Mouse (Mus musculus): ENCODE data around the gene Mllt1. TPM values are rescaled to one million over a fixed set of nuclear protein-coding genes. Genes with fewer than 3 reads are reported as not detected.

Mllt1 gene
- polyA plus RNA-seq, 1 experiment = 28.5 TPM

- Histone ChIP-seq H3K79me2 (ENCODE audit: control insufficient read depth, insufficient read depth) (no peaks in the 10 kb centered on the region), H3K4me2 (ENCODE audit: low read depth) (no peak overlapping the region), H3K27me3 (ENCODE audit: control insufficient read depth, insufficient read depth, insufficient read length) (no peaks in the 10 kb centered on the region), H3K4me3 (no peak overlapping the region), H3ac (ENCODE audit: control insufficient read depth, insufficient read length) (no peak overlapping the region), H3K36me3 (ENCODE audit: control insufficient read depth, insufficient read depth) (no peaks in the 10 kb centered on the region)
- TF ChIP-seq MYOD1 (IDR thresholded peaks at IDR 0.05; ENCODE audit: control insufficient read depth in 1 of 3, insufficient read length in 2 of 3, low read depth in 2 of 3) (no peak), USF1 (IDR thresholded peaks at IDR 0.05; ENCODE audit: low read depth) (no peak), E2F4 (IDR thresholded peaks at IDR 0.05; ENCODE audit: insufficient read depth) (no peak), REST (IDR thresholded peaks at IDR 0.05; ENCODE audit: insufficient read depth, insufficient read length) (no peak), POLR2A (IDR thresholded peaks at IDR 0.05; ENCODE audit: insufficient read length, low read depth) (no peak), MYOG (IDR thresholded peaks at IDR 0.05; ENCODE audit: control insufficient read depth in 1 of 3, insufficient read depth in 1 of 3, insufficient read length in 2 of 3, low read depth in 2 of 3) (no peak), TCF12 (IDR thresholded peaks at IDR 0.05; ENCODE audit: insufficient read depth, poor library complexity, severe bottlenecking) (no peak), POLR2AphosphoS2 (IDR thresholded peaks at IDR 0.05; ENCODE audit: insufficient read length, low read depth) (no peak), MAX (IDR thresholded peaks at IDR 0.05; ENCODE audit: low read depth) (no peak), TCF3 (IDR thresholded peaks at IDR 0.05; ENCODE audit: insufficient read length, low read depth) (no peak), SRF (IDR thresholded peaks at IDR 0.05; ENCODE audit: control insufficient read depth, insufficient read length, low read depth) (no peak), CEBPB (IDR thresholded peaks at IDR 0.05; ENCODE audit: insufficient read depth, poor library complexity, severe bottlenecking) (no peak)
Measured at GRCm38 (mm10) chr17:56869481-56869977, 65.7 kb downstream of the Mllt1 start.

- H3ac ChIP-seq (ENCODE audit: control insufficient read depth, insufficient read length) = no peak overlapping the region
- H3K79me2 ChIP-seq (ENCODE audit: control insufficient read depth, insufficient read depth) = no peaks in the 10 kb centered on the region
- H3K4me2 ChIP-seq (ENCODE audit: low read depth) = no peak overlapping the region
- peaks cover 5% of the 10 kb centered on the region for H3K27me3 ChIP-seq (ENCODE audit: control insufficient read depth, insufficient read depth, insufficient read length)
- no peaks in the 10 kb centered on the region for H3K36me3 ChIP-seq (ENCODE audit: control insufficient read depth, insufficient read depth)
- no peak overlapping the region for H3K4me3 ChIP-seq
- no peak for TF ChIP-seq POLR2A (IDR thresholded peaks at IDR 0.05; ENCODE audit: insufficient read length, low read depth)
- TF ChIP-seq POLR2AphosphoS2 (IDR thresholded peaks at IDR 0.05; ENCODE audit: insufficient read length, low read depth) = no peak
- no peak for TF ChIP-seq USF1 (IDR thresholded peaks at IDR 0.05; ENCODE audit: low read depth)
- no peak for TF ChIP-seq MYOD1 (IDR thresholded peaks at IDR 0.05; ENCODE audit: control insufficient read depth in 1 of 3, insufficient read length in 2 of 3, low read depth in 2 of 3)
- no peak for TF ChIP-seq TCF3 (IDR thresholded peaks at IDR 0.05; ENCODE audit: insufficient read length, low read depth)
- TF ChIP-seq MAX (IDR thresholded peaks at IDR 0.05; ENCODE audit: low read depth) = no peak
Measured at GRCm38 (mm10) chr17:56866071-56866470, 69.1 kb downstream of the Mllt1 start.

- H3K27me3 ChIP-seq (ENCODE audit: control insufficient read depth, insufficient read depth, insufficient read length) = peaks cover 5% of the 10 kb centered on the region
- H3K79me2 ChIP-seq (ENCODE audit: control insufficient read depth, insufficient read depth) = no peaks in the 10 kb centered on the region
- no peaks in the 10 kb centered on the region for H3K36me3 ChIP-seq (ENCODE audit: control insufficient read depth, insufficient read depth)
- H3K4me3 ChIP-seq = no peak overlapping the region
- H3K4me2 ChIP-seq (ENCODE audit: low read depth) = no peak overlapping the region
- TF ChIP-seq POLR2A (IDR thresholded peaks at IDR 0.05; ENCODE audit: insufficient read length, low read depth) (no peak), SRF (IDR thresholded peaks at IDR 0.05; ENCODE audit: control insufficient read depth, insufficient read length, low read depth) (no peak), E2F4 (IDR thresholded peaks at IDR 0.05; ENCODE audit: insufficient read depth) (no peak), USF1 (IDR thresholded peaks at IDR 0.05; ENCODE audit: low read depth) (no peak), CEBPB (IDR thresholded peaks at IDR 0.05; ENCODE audit: insufficient read depth, poor library complexity, severe bottlenecking) (no peak), TCF12 (IDR thresholded peaks at IDR 0.05; ENCODE audit: insufficient read depth, poor library complexity, severe bottlenecking) (no peak), TCF3 (IDR thresholded peaks at IDR 0.05; ENCODE audit: insufficient read length, low read depth) (no peak), MAX (IDR thresholded peaks at IDR 0.05; ENCODE audit: low read depth) (no peak), MYOD1 (IDR thresholded peaks at IDR 0.05; ENCODE audit: control insufficient read depth in 1 of 3, insufficient read length in 2 of 3, low read depth in 2 of 3) (no peak), POLR2AphosphoS2 (IDR thresholded peaks at IDR 0.05; ENCODE audit: insufficient read length, low read depth) (no peak), MYOG (IDR thresholded peaks at IDR 0.05; ENCODE audit: control insufficient read depth in 1 of 3, insufficient read depth in 1 of 3, insufficient read length in 2 of 3, low read depth in 2 of 3) (no peak)
- no peak overlapping the region for H3ac ChIP-seq (ENCODE audit: control insufficient read depth, insufficient read length)
Measured at GRCm38 (mm10) chr17:56861197-56861596, 74.0 kb downstream of the Mllt1 start.

- Histone ChIP-seq H3ac (ENCODE audit: control insufficient read depth, insufficient read length) (no peak overlapping the region), H3K27me3 (ENCODE audit: control insufficient read depth, insufficient read depth, insufficient read length) (peaks cover 2% of the 10 kb centered on the region), H3K36me3 (ENCODE audit: control insufficient read depth, insufficient read depth) (no peaks in the 10 kb centered on the region), H3K79me2 (ENCODE audit: control insufficient read depth, insufficient read depth) (no peaks in the 10 kb centered on the region), H3K4me3 (no peak overlapping the region), H3K4me2 (ENCODE audit: low read depth) (no peak overlapping the region)
- TF ChIP-seq MYOD1 (IDR thresholded peaks at IDR 0.05; ENCODE audit: control insufficient read depth in 1 of 3, insufficient read length in 2 of 3, low read depth in 2 of 3) (no peak), REST (IDR thresholded peaks at IDR 0.05; ENCODE audit: insufficient read depth, insufficient read length) (no peak), CEBPB (IDR thresholded peaks at IDR 0.05; ENCODE audit: insufficient read depth, poor library complexity, severe bottlenecking) (no peak), TCF12 (IDR thresholded peaks at IDR 0.05; ENCODE audit: insufficient read depth, poor library complexity, severe bottlenecking) (no peak), POLR2A (IDR thresholded peaks at IDR 0.05; ENCODE audit: insufficient read length, low read depth) (no peak), E2F4 (IDR thresholded peaks at IDR 0.05; ENCODE audit: insufficient read depth) (no peak), TCF3 (IDR thresholded peaks at IDR 0.05; ENCODE audit: insufficient read length, low read depth) (no peak), MAX (IDR thresholded peaks at IDR 0.05; ENCODE audit: low read depth) (no peak), USF1 (IDR thresholded peaks at IDR 0.05; ENCODE audit: low read depth) (no peak), POLR2AphosphoS2 (IDR thresholded peaks at IDR 0.05; ENCODE audit: insufficient read length, low read depth) (no peak), SRF (IDR thresholded peaks at IDR 0.05; ENCODE audit: control insufficient read depth, insufficient read length, low read depth) (no peak), MYOG (IDR thresholded peaks at IDR 0.05; ENCODE audit: control insufficient read depth in 1 of 3, insufficient read depth in 1 of 3, insufficient read length in 2 of 3, low read depth in 2 of 3) (no peak)
Measured at GRCm38 (mm10) chr17:56858922-56859321, 76.3 kb downstream of the Mllt1 start.
